Mouse (Mus musculus) liver, adult 10 weeks (tissue): ENCODE results near the gene Clstn1. TPM values are rescaled to one million over a fixed set of nuclear protein-coding genes. Genes with fewer than 3 reads are reported as not detected.

Source experiments
- polyA plus RNA-seq: library from polyadenylated mRNA; stranded (reverse); fragments of 350-450 nt; fragmentation: Illumina TruSeq; extraction: RNeasy Lipid Tissue Mini Kit (QIAGEN cat#74804); gene quantifications from one replicate; pipeline ENCODE4 v1.2.3, GENCODE M21; 2014; ENCODE audit warnings: low read depth, low replicate concordance

Gene Clstn1
- 0.40 TPM for polyA plus RNA-seq

DNA sequence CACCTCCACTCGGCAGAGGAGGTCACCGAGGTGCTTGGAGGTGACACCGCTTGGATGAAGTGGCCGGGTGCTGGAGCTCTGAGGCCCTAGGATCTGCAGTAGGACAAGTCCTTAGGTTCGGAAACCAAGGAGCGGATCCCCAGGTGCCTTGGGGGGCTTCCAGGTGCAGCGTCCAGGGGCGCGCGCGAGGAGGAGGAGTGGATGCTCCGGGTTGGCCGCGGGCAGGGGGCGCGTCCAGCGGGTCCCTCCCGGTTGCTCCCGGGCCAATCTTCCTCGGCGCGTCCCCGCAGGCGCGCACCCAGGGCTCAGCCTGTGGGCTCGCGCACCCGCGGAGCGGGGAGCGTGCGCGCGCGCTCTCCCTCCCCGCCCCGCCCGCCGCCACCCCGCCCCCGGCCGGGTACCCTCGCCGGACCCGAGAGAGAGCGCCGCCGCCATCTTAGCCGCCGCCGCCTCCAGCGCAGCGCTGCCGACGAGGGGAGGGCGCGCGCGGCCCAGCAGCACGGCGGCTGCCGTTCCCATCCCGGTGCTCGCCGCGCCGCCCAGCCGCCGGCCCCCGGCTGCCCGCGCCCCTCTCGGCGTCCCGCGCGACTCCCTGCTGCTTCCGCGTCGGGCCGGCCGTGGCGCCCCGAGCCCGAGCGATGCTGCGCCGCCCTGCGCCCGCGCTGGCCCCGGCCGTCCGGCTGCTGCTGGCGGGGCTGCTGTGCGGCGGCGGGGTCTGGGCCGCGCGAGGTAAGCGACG is at the start of gene Clstn1:
Clstn1 (plus strand) TSS at position 425 of the 739 bp plus-strand sequence.

Other genes starting within 250 kb of the Clstn1 start
- gene Ube4b, start 159.7 kb upstream of the Clstn1 start, polyA plus RNA-seq, result 14.0 TPM
- gene Rbp7, start 131.5 kb upstream of the Clstn1 start, polyA plus RNA-seq, result not detected
- gene Tmem274, start 109.1 kb upstream of the Clstn1 start, polyA plus RNA-seq, result not detected
- gene Nmnat1, start 101.3 kb upstream of the Clstn1 start, polyA plus RNA-seq, result 4.8 TPM
- gene Lzic, start 101.2 kb upstream of the Clstn1 start, polyA plus RNA-seq, result 5.9 TPM
- 4.2 TPM for gene Ctnnbip1, start 68.2 kb upstream of the Clstn1 start, polyA plus RNA-seq
- gene Pik3cd, start 116.1 kb downstream of the Clstn1 start, polyA plus RNA-seq, result 0.32 TPM
- 0.93 TPM for gene Tmem201, start 151.6 kb downstream of the Clstn1 start, polyA plus RNA-seq
- 5.5 TPM for gene Slc25a33, start 187.8 kb downstream of the Clstn1 start, polyA plus RNA-seq